Mouse (Mus musculus) embryonic facial prominence, embryonic 11.5 days (tissue): ENCODE measurements around the gene Loxl3. TPM values are rescaled to one million over a fixed set of nuclear protein-coding genes. Genes with fewer than 3 reads are reported as not detected.

Experiments used
- ATAC-seq: fragments of 200-750 bp; cut with Nextera tagmentation; replicated peaks from 2 replicates; pipeline ENCODE4 v1.8.0; 2017; ENCODE audit warnings: low read depth; ENCODE audit not compliant: insufficient number of reproducible peaks, low FRiP score, low TSS enrichment
- DNase-seq: peaks from one replicate; pipeline ENCODE4 v3.0.0-alpha.2; 2015; ENCODE audit warnings: low spot score
- H3K27ac ChIP-seq: fragments of 300-500 bp; sonication (generic); replicated peaks from 2 replicates; pipeline ENCODE4 v1.5.1; 2014; ENCODE audit warnings: mild to moderate bottlenecking, low read depth, low read length, control low read depth
- H3K27me3 ChIP-seq: fragments of 300-500 bp; sonication (generic); 2 replicates; pipeline ENCODE4 v1.6.1; 2014; ENCODE audit warnings: mild to moderate bottlenecking, low read length, moderate library complexity, mixed read lengths; ENCODE audit not compliant: control insufficient read depth, insufficient read depth
- H3K36me3 ChIP-seq: fragments of 300-500 bp; sonication (generic); replicated peaks from 2 replicates; pipeline ENCODE4 v1.6.1; 2014; ENCODE audit warnings: low read depth, mild to moderate bottlenecking, low read length, moderate library complexity, mixed read lengths; ENCODE audit not compliant: control insufficient read depth, insufficient read depth
- H3K4me1 ChIP-seq: fragments of 300-500 bp; sonication (generic); 2 replicates; pipeline ENCODE4 v1.6.1; 2014; ENCODE audit warnings: low read length, mixed read lengths; ENCODE audit not compliant: control insufficient read depth, insufficient read depth
- H3K4me2 ChIP-seq: fragments of 300-500 bp; sonication (generic); 2 replicates; pipeline ENCODE4 v1.6.1; 2014; ENCODE audit warnings: low read depth, mild to moderate bottlenecking, control low read depth, low read length, moderate library complexity
- H3K4me3 ChIP-seq: fragments of 300-500 bp; sonication (generic); 2 replicates; pipeline ENCODE4 v1.5.1; 2014; ENCODE audit warnings: low read depth, low read length, control low read depth
- H3K9ac ChIP-seq: fragments of 300-500 bp; sonication (generic); replicated peaks from 2 replicates; pipeline ENCODE4 v1.6.1; 2014; ENCODE audit warnings: mild to moderate bottlenecking, control low read depth, low read length
- H3K9me3 ChIP-seq: fragments of 300-500 bp; sonication (generic); replicated peaks from 2 replicates; pipeline ENCODE4 v1.6.1; 2016; ENCODE audit warnings: mild to moderate bottlenecking, low read length, inconsistent platforms, mixed read lengths; ENCODE audit not compliant: control insufficient read depth
- WGBS: fragments of 180-500 bp; shearing (Covaris S2); extraction: QIAGEN DNeasy Blood & Tissue Kit; methylation state at CpG from one replicate; pipeline ENCODE4 v1.1.7; 2014; 5-methylcytosine and 5-hydroxymethylcytosine counted together
- polyA plus RNA-seq: library from polyadenylated mRNA; unstranded; fragments of >200 nt; fragmentation: Nextera tagmentation; extraction: Ambion mirVana; gene quantifications from 2 replicates; pipeline ENCODE4 v1.2.1, GENCODE M21; 2014

Loxl3 gene
- polyA plus RNA-seq, 1 experiment from 2014 or later, result 10.1 TPM

DNA sequence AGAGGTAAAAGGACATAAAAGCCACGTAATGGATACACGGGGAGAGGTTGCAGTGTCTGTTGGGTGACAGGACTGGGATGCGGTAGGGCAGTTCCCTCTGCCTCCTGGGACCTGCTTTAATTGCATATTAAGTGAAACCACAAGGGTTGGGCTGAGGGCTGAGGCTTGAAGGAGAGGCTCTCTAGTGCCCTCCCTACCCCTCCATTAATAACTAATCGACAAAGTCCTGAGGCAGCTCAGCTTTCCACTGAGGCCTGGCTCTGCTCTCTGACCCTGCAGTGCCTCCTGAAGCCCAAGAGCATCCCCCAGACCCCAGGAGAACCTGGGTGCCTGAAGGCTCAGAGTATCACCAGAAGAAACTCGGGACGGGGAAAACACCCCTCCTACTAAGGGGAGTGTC lies 50.5 kb downstream of the Loxl3 start:
- WGBS, result 4% methylated on average over 6 of the region's 6 CpGs
- peaks cover 8% of the 10 kb centered on the region for H3K4me1 ChIP-seq
- no peak overlapping the region for H3K4me2 ChIP-seq
- no peak for DNase-seq
- no peak overlapping the region for H3K4me3 ChIP-seq
- no peak overlapping the region for H3K27ac ChIP-seq
- no peak overlapping the region for H3K9ac ChIP-seq
- H3K36me3 ChIP-seq, result no peaks in the 10 kb centered on the region
- ATAC-seq, result 0 out of 2 replicates have a peak, but pooled peaks have one; percentile 5
- no peaks in the 10 kb centered on the region for H3K9me3 ChIP-seq
- peaks cover 62% of the 10 kb centered on the region for H3K27me3 ChIP-seq

DNA sequence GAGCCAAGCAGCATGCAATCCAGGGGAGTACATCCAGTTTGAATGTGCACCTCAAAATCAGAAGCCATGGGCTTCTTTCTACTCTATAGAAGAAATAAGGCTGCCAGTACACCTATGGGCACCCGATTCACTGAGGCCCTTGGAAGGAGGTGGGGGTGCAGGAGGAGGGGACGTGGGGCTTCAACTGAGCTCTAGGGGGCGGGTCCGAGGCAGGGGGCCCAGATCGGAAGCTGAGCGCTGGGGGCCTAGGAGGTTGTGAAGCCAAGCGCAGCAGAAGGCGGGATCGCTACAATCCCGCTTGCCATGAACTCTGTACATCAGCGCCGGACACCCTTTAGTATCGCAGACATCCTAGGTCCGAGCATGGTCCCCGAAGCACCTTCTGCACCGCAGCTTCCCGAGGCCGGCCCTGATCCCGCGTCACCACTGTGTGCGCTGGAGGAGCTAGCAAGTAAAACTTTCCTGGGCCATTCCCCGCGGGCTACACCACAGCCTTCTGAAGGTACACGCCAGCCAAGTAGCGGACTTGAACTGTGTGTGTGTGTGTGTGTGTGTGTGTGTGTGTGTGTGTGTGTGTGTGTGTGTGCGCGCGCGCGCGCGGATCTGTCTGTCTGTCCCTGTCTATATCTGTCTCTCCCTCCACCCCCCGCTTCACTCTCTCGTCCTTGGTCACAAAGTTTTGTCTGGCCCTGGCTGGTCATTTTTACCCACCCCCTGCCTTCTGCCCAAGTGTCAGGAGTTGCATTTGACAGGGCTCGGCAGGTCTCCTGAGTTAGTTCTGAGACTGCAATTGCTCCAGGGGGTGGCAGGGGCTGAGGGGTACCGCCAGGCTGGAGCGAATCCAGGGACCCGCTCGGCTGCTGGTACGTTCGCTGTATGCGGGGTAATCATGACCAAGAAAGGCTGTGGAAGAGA lies 52.4 kb downstream of the Loxl3 start, which contains the start of gene Lbx2:
Gene Lbx2 (plus strand): TSS at position 247 of the 915 bp plus-strand sequence.
- peaks cover 8% of the 10 kb centered on the region for H3K4me1 ChIP-seq
- DNase-seq, result no peak
- peak within 1 kb of the TSS; percentile 6; the same call in 1 of the 2 replicates for H3K4me3 ChIP-seq
- 4% methylated on average over 40 of the region's 42 CpGs for WGBS
- no peaks in the 10 kb centered on the region for H3K9me3 ChIP-seq
- H3K27me3 ChIP-seq, result peaks cover 72% of the 10 kb centered on the region
- H3K36me3 ChIP-seq, result no peaks in the 10 kb centered on the region
- H3K27ac ChIP-seq, result no peak within 1 kb of the TSS
- no peak for ATAC-seq
- peak within 1 kb of the TSS; percentile 33 for H3K4me2 ChIP-seq
- H3K9ac ChIP-seq, result peak within 1 kb of the TSS; percentile 4

DNA sequence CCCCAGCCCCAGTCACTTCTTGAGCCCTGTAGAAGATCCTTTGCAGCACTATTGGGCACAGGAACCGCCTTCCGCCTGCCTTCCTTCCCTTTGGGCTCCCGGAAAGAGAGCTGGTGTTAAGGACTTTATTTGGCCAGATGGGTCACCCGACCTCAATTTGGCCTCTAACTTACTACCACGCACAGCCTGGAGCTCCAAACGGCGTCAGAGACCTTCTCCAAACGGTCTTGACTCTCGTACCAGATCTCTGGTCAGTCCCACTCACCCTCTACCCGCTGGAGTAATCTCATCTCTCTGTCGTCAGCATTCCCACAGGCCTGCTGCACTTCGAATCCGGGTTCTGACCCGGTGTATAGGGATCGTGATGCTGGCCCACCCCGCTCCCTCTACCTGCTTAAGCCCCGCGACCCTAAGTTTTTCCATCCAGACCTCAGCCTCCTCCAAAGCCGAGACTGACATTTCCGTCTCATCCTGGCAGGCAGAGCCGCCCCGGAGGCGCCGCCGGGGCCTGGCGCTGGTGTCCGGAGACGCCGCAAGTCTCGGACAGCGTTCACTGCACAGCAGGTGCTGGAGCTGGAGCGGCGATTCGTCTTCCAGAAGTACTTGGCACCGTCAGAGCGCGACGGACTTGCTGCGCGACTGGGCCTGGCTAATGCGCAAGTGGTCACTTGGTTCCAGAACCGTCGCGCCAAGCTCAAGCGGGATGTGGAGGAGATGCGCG lies 53.4 kb downstream of the Loxl3 start:
- no peak for DNase-seq
- peak overlapping the region; percentile 21 for H3K4me3 ChIP-seq
- no peaks in the 10 kb centered on the region for H3K36me3 ChIP-seq
- 1% methylated on average over 47 of the region's 47 CpGs for WGBS
- H3K9me3 ChIP-seq, result no peaks in the 10 kb centered on the region
- no peak overlapping the region for H3K27ac ChIP-seq
- H3K4me1 ChIP-seq, result peaks cover 8% of the 10 kb centered on the region
- peak overlapping the region; percentile 27 for H3K4me2 ChIP-seq
- H3K27me3 ChIP-seq, result peaks cover 71% of the 10 kb centered on the region
- ATAC-seq, result no peak
- H3K9ac ChIP-seq, result no peak overlapping the region; the same call in 1 of the 2 replicates

DNA sequence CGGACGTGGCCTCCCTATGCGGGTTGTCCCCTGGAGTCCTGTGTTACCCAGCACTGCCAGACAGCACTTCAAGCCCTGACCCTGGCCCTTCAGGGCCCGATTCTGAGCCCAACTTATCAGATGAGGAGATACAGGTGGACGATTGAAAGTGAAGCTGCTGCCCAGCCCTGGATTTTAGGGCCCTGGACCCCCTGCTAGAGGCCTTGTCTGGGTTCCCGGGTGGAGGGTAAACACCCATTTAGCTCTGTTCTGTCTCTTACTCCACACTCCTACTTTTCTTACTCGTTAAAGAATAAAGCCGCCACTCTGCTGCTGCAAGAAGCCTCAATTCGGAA lies 53.9 kb downstream of the Loxl3 start:
- no peak for DNase-seq
- H3K4me3 ChIP-seq, result no peak overlapping the region
- peak overlapping the region; percentile 27 for H3K4me2 ChIP-seq
- no peak overlapping the region for H3K27ac ChIP-seq
- WGBS, result 6% methylated on average over 9 of the region's 9 CpGs
- H3K9me3 ChIP-seq, result no peaks in the 10 kb centered on the region
- no peaks in the 10 kb centered on the region for H3K36me3 ChIP-seq
- peaks cover 67% of the 10 kb centered on the region for H3K27me3 ChIP-seq
- H3K4me1 ChIP-seq, result peaks cover 8% of the 10 kb centered on the region
- no peak for ATAC-seq
- H3K9ac ChIP-seq, result no peak overlapping the region; the same call in 1 of the 2 replicates

DNA sequence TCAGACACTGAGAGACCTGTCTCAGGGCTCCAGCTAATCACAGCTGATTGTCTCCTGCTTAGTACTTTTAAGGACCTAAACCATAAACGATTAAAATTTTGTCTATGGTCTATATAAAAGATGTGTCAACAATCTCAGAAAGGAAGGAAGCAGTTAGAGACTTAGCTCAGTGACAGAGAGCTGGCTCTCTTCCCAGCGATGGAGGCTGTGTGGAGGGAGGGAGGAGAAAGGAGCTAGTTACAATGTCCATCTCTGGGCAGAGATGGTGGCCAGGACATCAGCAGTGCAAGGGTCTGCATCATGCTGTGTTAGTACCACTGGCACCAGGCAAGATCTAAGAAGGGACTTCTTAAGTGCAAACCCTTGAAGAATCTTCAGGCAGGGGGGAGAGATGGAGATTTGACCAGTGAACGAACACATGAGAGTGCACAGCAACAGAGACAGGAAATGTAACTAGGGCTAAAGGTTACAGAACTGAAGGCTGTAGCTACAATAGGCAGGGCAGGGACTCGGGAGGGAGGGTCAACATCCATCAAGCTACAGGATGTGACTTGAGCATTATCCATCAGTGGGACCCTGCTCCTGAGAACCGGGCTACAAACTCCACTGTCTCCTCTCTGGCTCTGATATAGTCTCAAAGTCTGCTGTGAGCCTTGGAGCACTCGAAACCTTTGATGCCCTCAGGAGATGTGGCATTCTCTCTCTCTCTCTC lies 58.6 kb downstream of the Loxl3 start:
- Histone ChIP-seq H3K4me2 (no peak overlapping the region), H3K36me3 (no peaks in the 10 kb centered on the region), H3K4me3 (no peak overlapping the region), H3K9me3 (no peaks in the 10 kb centered on the region), H3K9ac (no peak overlapping the region), H3K27me3 (peaks cover 25% of the 10 kb centered on the region), H3K27ac (no peak overlapping the region), H3K4me1 (no peaks in the 10 kb centered on the region)
- WGBS, result 33% methylated on average over 6 of the region's 6 CpGs
- DNase-seq (no peak), ATAC-seq (no peak)

DNA sequence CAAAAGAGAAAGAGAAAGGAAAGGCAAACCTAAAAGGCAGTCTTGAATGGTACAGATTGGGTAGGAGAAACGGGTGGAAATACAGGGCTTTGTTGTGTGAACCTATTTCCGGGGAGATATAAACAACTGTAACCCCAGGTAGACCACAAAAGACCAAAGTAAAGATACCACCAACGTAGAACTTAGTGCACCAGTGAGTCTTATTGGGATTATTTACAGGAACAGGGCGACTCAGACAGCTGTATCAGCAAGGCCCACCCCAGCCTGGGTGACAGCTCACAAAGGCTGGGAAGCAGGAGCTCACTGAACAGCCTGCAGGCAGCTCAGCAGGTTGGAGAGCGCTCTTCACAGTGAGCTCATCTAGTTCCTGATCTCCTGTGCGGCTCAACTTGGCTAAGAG lies 62.0 kb downstream of the Loxl3 start:
- Histone ChIP-seq H3K9me3 (no peaks in the 10 kb centered on the region), H3K4me3 (no peak overlapping the region), H3K9ac (no peak overlapping the region), H3K4me1 (no peaks in the 10 kb centered on the region), H3K27me3 (no peaks in the 10 kb centered on the region), H3K27ac (no peak overlapping the region), H3K4me2 (no peak overlapping the region), H3K36me3 (no peaks in the 10 kb centered on the region)
- DNase-seq (no peak), ATAC-seq (no peak)
- 40% methylated on average over 6 of the region's 6 CpGs for WGBS

DNA sequence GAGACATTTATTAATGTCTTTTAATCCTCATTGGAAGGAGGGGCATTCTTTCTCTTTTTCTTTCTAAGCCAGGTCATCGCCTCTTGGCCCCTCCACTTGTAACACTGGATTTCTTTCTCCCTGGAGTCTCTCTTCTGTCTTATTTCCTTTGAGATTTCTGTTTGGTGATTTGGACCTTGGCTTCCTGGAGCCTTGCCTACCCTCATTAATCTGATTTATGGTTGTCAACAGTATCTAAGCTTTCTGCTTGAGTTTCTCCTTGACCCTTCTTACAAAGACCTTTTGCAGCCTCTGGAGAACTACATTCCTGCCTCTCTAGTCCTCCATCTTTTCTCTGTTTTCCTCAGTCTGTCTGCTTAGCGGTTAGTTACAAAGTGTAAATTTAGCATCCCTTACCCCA lies 64.4 kb downstream of the Loxl3 start:
- H3K36me3 ChIP-seq, result no peaks in the 10 kb centered on the region
- WGBS, result 70% methylated on average over 2 of the region's 2 CpGs
- H3K4me2 ChIP-seq, result no peak overlapping the region
- H3K27ac ChIP-seq, result no peak overlapping the region
- no peaks in the 10 kb centered on the region; the same call in none of the 2 replicates for H3K27me3 ChIP-seq
- H3K9ac ChIP-seq, result no peak overlapping the region
- no peaks in the 10 kb centered on the region for H3K9me3 ChIP-seq
- peaks cover 3% of the 10 kb centered on the region; the same call in 1 of the 2 replicates for H3K4me1 ChIP-seq
- DNase-seq, result no peak
- no peak overlapping the region for H3K4me3 ChIP-seq
- no peak for ATAC-seq
